Mouse (Mus musculus): ENCODE results near the gene Lima1. TPM values are rescaled to one million over a fixed set of nuclear protein-coding genes. Genes with fewer than 3 reads are reported as not detected.
A peak's percentile ranks its signal among the peaks of the same experiment; 100 is the strongest.

Lima1 gene
- polyA plus RNA-seq, 1 experiment, result 28.4 TPM

DNA sequence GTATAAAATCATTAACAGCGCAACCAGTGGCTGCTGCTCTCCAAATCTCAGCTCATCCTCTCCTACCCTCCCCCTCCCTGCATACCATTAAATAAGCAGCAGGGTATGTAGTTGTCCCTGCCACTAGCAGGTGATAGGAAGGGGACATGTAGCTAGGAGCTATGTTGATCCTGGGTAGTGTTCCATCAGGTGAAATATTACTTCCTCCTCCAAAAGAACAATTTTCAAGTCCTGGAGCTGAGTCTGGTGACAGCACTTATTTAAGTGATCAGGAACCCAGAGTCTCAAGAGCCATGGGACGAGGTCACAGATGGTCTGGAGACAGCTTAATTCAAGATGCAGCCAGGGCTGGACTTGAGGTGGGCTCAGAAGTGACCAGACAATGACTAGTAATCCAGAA, 139.6 kb downstream of the Lima1 start:
- no peak for DNase-seq (ENCODE audit: low read depth)

DNA sequence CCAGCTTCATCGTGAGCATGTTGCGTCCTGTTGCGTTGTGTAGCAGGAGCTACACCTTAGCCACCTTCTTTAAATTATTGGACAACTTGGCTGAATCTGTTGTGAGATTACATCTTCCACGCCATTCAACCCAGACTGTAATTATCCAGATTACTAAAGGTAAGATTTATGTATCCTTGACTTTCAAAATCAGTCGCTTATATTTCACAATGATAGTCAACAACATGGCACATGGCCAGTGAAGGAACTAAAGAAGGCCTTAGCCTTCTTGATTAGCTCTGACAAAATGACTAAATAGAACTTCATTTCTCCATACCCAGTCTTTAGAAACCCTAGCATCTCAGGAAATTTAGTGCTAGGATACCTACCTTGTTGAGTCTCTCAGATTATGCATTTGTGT, 142.1 kb downstream of the Lima1 start:
- DNase-seq (ENCODE audit: low read depth), result peak; percentile 89

DNA sequence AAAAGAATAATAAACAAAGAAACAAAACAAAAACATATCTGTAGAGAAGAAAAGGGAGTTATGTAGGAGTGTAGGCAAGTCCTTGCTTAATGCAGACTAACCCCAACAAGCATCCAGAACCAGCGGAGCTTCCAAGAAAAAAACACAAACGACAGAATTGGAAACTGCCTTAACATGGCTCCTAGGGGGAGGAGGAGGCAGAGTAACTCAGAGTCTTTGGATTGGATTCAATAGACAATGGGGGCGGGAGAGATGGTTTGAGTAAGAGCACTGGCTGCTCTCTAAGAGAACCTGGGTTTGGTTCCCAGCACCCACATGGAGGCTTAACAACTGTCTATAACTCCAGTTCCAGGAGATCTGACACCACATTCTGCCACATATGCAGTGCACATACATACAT, 143.6 kb downstream of the Lima1 start:
- DNase-seq (ENCODE audit: low read depth), result no peak

DNA sequence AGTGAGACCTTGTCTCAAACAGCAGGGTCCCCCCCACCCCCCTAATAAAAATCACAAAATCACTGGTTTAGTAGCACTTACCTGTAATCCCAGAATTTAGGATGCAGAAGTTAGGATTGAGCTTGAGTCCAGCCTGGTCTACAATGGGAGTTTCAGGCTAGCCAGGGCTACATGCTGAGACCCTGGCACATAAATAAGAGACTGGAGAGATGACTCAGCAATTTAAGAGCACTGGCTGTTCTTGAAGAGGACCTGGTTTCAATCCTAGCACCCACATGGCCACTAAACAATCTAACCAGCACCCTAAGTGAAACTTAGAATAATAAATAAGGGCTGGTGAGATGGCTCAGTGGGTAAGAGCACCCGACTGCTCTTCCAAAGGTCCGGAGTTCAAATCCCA, 144.1 kb downstream of the Lima1 start:
- no peak for DNase-seq (ENCODE audit: low read depth)

- no peak for DNase-seq (ENCODE audit: low read depth)
Observed at GRCm38 (mm10) chr15:99729056-99729783, 146.0 kb downstream of the Lima1 start.

Other genes with a start within 250 kb of the Lima1 start
- gene Racgap1, start 223.8 kb downstream of the Lima1 start, polyA plus RNA-seq (2012; rRNA removed), result 4.6 and 5.6 TPM in 2 replicates
- gene Asic1, start 205.1 kb downstream of the Lima1 start, polyA plus RNA-seq (2012; rRNA removed), result 0.18 and 0.41 TPM in 2 replicates
- gene Smarcd1, start 173.3 kb downstream of the Lima1 start, polyA plus RNA-seq (2012; rRNA removed), result 22.5 and 23.2 TPM in 2 replicates
- gene Gm17349, start 170.0 kb downstream of the Lima1 start, polyA plus RNA-seq (2012; rRNA removed), result not detected in 2 replicates
- gene Gpd1, start 157.9 kb downstream of the Lima1 start, polyA plus RNA-seq (2012; rRNA removed), result 345 and 504 TPM in 2 replicates
- 226 and 319 TPM in 2 replicates for gene Cox14, start 149.8 kb downstream of the Lima1 start, polyA plus RNA-seq (2012; rRNA removed)
- 53.1 and 59.8 TPM in 2 replicates for gene Cers5, start 102.6 kb downstream of the Lima1 start, polyA plus RNA-seq (2012; rRNA removed)
- 0.20 and 0.30 TPM in 2 replicates for gene Fam186a, start 91.6 kb upstream of the Lima1 start, polyA plus RNA-seq (2012; rRNA removed)
- 66.3 and 78.5 TPM in 2 replicates for gene Larp4, start 94.6 kb upstream of the Lima1 start, polyA plus RNA-seq (2012; rRNA removed)
- gene Dip2b, start 163.2 kb upstream of the Lima1 start, polyA plus RNA-seq (2012; rRNA removed), result 9.3 and 11.9 TPM in 2 replicates

Data from gonadal fat pad, adult 2 months (tissue).